Mouse (Mus musculus) intestine, postnatal 0 days (tissue): ENCODE results near the gene Arl6. TPM values are rescaled to one million over a fixed set of nuclear protein-coding genes. Genes with fewer than 3 reads are reported as not detected.

Experiments
- ATAC-seq: fragments of 200-750 bp; cut with Nextera tagmentation; 2 replicates; pipeline ENCODE4 v1.8.0; 2017; ENCODE audit warnings: mild to moderate bottlenecking, moderate TSS enrichment, moderate library complexity
- H3K27ac ChIP-seq: fragments of 300-500 bp; sonication (generic); 2 replicates; pipeline ENCODE4 v1.5.1; 2014; ENCODE audit warnings: mild to moderate bottlenecking, low read depth, low read length, moderate library complexity
- H3K27me3 ChIP-seq: fragments of 300-500 bp; sonication (generic); replicated peaks from 2 replicates; pipeline ENCODE4 v1.6.1; 2014; ENCODE audit warnings: low read length, mixed read lengths; ENCODE audit not compliant: control insufficient read depth, insufficient read depth
- H3K36me3 ChIP-seq: fragments of 300-500 bp; sonication (generic); 2 replicates; pipeline ENCODE4 v1.6.1; 2014; ENCODE audit warnings: mild to moderate bottlenecking, moderate library complexity; ENCODE audit not compliant: control insufficient read depth, insufficient read depth
- H3K4me1 ChIP-seq: fragments of 300-500 bp; sonication (generic); replicated peaks from 2 replicates; pipeline ENCODE4 v1.6.1; 2014; ENCODE audit warnings: antibody characterized with exemption, low read length, mixed read lengths; ENCODE audit not compliant: control insufficient read depth, insufficient read depth
- H3K4me2 ChIP-seq: fragments of 300-500 bp; sonication (generic); replicated peaks from 2 replicates; pipeline ENCODE4 v1.6.1; 2014; ENCODE audit warnings: low read depth, mild to moderate bottlenecking, moderate library complexity
- H3K4me3 ChIP-seq: fragments of 300-500 bp; sonication (generic); 2 replicates; pipeline ENCODE4 v1.5.1; 2014; ENCODE audit warnings: low read depth, low read length
- H3K9ac ChIP-seq: fragments of 300-500 bp; sonication (generic); 2 replicates; pipeline ENCODE4 v1.6.1; 2014; ENCODE audit warnings: mild to moderate bottlenecking, low read depth, low read length
- H3K9me3 ChIP-seq: fragments of 300-500 bp; sonication (generic); 2 replicates; pipeline ENCODE4 v1.6.1; 2016; ENCODE audit warnings: mixed run types; ENCODE audit not compliant: control insufficient read depth
- CTCF ChIP-seq: sonication (generic); IDR thresholded peaks from 2 replicates; pipeline ENCODE4 v1.5.1; 2016; ENCODE audit warnings: low read depth, mild to moderate bottlenecking, control low read depth, antibody characterized with exemption, moderate library complexity
- WGBS: fragments of 180-500 bp; shearing (Covaris S2); extraction: QIAGEN DNeasy Blood & Tissue Kit; methylation state at CpG from one replicate; pipeline ENCODE4 v1.1.7; 2014; 5-methylcytosine and 5-hydroxymethylcytosine counted together
- polyA plus RNA-seq: library from polyadenylated mRNA; unstranded; fragments of >200 nt; fragmentation: Nextera tagmentation; extraction: Ambion mirVana; gene quantifications from 2 replicates; pipeline ENCODE4 v1.2.1, GENCODE M21; 2015

Gene Arl6
- polyA plus RNA-seq, 1 experiment from 2014 or later = 9.9 TPM

GRCm38 (mm10) chr16:59588351-59589025 is 50.7 kb downstream of the Arl6 start:
- H3K27ac ChIP-seq = no peak overlapping the region
- no peak for ATAC-seq
- no peaks in the 10 kb centered on the region for H3K36me3 ChIP-seq
- no peaks in the 10 kb centered on the region for H3K27me3 ChIP-seq
- H3K4me2 ChIP-seq = no peak overlapping the region
- WGBS = 93% methylated on average over 13 of the region's 13 CpGs
- H3K4me1 ChIP-seq = no peaks in the 10 kb centered on the region
- H3K4me3 ChIP-seq = no peak overlapping the region
- no peak overlapping the region for H3K9ac ChIP-seq
- TF ChIP-seq CTCF = no peak
- H3K9me3 ChIP-seq = no peaks in the 10 kb centered on the region

DNA sequence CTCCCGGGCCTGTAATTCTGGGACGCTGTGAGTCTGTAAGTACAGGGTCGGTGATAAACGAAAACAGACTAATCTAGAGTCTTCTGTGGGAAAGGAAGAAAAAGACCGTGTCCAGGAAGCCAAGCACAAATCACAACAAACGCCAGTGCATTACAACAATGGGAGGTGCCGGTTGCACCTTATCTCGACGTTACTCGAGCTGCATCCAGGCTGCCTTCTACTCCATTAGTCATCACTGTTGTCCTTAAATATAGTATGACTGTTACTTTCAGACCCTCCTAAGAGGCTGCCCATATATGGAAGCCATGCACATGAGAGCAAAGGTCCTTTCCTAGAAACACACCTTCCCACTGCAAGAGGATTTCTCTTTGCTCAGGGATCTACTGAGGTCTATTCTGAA is 51.4 kb downstream of the Arl6 start:
- no peak overlapping the region for H3K4me3 ChIP-seq
- no peaks in the 10 kb centered on the region for H3K36me3 ChIP-seq
- TF ChIP-seq CTCF = no peak
- no peaks in the 10 kb centered on the region for H3K27me3 ChIP-seq
- ATAC-seq = 0 out of 2 replicates have a peak, but pooled peaks have one; percentile 25
- H3K9ac ChIP-seq = no peak overlapping the region
- WGBS = 63% methylated on average over 10 of the region's 10 CpGs
- no peak overlapping the region for H3K27ac ChIP-seq
- H3K9me3 ChIP-seq = no peaks in the 10 kb centered on the region
- no peak overlapping the region for H3K4me2 ChIP-seq
- no peaks in the 10 kb centered on the region for H3K4me1 ChIP-seq

DNA sequence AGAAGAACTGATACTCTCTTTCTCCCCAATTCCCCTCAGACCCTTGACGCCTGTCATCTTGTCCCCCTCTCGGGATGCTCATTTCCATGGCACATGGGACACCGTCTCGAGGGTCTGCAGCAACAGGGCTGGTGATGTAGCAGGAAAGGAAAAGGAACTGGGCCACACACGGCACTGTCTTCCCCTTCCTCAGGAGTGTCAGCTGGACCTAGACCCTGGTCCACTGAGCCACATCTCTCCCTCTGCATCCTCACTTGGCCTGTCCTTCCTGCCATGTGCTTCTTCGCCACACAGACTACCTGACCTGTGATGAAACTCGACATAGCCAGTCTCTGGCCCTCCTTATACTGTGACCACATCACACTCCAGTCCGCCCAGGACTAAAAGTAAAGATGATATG is 52.3 kb downstream of the Arl6 start:
- H3K27ac ChIP-seq = no peak overlapping the region
- ATAC-seq = no peak
- TF ChIP-seq CTCF = no peak
- no peaks in the 10 kb centered on the region for H3K36me3 ChIP-seq
- H3K9me3 ChIP-seq = no peaks in the 10 kb centered on the region
- no peak overlapping the region for H3K4me2 ChIP-seq
- 92% methylated on average over 8 of the region's 8 CpGs for WGBS
- no peak overlapping the region for H3K9ac ChIP-seq
- no peaks in the 10 kb centered on the region for H3K4me1 ChIP-seq
- H3K27me3 ChIP-seq = no peaks in the 10 kb centered on the region
- H3K4me3 ChIP-seq = no peak overlapping the region

- no peak for TF ChIP-seq CTCF
- ATAC-seq = 0 out of 2 replicates have a peak, but pooled peaks have one; percentile 31
- H3K9me3 ChIP-seq = no peaks in the 10 kb centered on the region
Observed at GRCm38 (mm10) chr16:59586276-59586675, 52.9 kb downstream of the Arl6 start.

DNA sequence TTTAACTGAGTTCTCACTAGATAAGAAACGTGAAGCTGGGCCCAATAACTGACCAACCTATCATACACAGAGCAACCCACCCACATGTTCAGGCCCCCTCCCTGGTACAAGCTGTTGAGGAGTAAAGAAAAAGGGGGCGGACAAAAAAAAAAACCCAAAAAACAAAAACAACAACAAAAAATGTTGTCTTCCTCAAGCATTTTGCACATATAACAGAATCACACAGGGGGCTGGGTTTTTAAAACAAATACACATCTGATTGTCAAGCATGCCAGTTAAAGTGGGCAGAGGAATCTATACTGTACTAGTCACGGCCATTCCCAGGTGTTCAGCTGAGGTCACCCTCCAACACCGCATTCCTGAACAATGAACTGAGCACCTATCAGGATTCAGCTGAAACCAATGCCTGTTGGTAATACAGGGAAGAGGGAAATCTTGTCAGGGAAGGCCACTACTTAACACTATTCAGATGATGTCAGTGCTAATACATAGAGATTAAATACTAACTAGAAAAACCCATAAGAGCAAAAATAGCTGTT is 53.4 kb downstream of the Arl6 start:
- no peak overlapping the region for H3K4me2 ChIP-seq
- no peak for TF ChIP-seq CTCF
- ATAC-seq = no peak
- H3K36me3 ChIP-seq = no peaks in the 10 kb centered on the region
- 87% methylated on average over 4 of the region's 4 CpGs for WGBS
- no peaks in the 10 kb centered on the region for H3K27me3 ChIP-seq
- H3K9ac ChIP-seq = no peak overlapping the region
- no peak overlapping the region for H3K27ac ChIP-seq
- no peaks in the 10 kb centered on the region for H3K4me1 ChIP-seq
- no peaks in the 10 kb centered on the region for H3K9me3 ChIP-seq
- no peak overlapping the region for H3K4me3 ChIP-seq

More at GRCm38 (mm10) chr16:59586276-59586675, 52.9 kb downstream of the Arl6 start:
- Histone ChIP-seq H3K9ac (no peak overlapping the region), H3K36me3 (no peaks in the 10 kb centered on the region), H3K27me3 (no peaks in the 10 kb centered on the region), H3K27ac (no peak overlapping the region), H3K4me2 (no peak overlapping the region), H3K4me3 (no peak overlapping the region), H3K4me1 (no peaks in the 10 kb centered on the region)
- 45% methylated on average over 6 of the region's 6 CpGs for WGBS

DNA sequence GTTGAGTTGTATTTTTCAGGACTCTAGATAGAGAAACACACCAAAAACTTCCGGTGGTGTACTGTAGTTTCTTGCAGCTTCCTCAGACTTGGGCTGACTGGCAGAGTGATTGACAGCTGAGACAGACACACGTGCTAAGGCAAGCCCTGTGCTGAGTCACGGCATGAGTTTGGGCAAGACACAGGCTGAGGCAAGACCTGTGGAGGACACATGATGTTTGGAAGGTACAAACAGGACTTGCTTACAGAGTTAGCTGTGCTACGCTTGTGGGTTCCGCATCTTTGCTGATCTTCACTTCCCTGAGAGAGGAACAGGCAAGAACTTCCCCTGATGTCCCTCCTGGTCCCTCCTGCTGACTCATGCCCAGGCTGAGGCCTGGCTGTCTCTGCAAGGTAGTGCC is 55.7 kb downstream of the Arl6 start:
- 84% methylated on average over 5 of the region's 5 CpGs for WGBS
- ATAC-seq = no peak

More for the DNA sequence above, 55.7 kb downstream of the Arl6 start:
- H3K36me3 ChIP-seq = no peaks in the 10 kb centered on the region
- no peak overlapping the region for H3K9ac ChIP-seq
- no peak overlapping the region for H3K4me3 ChIP-seq
- H3K4me1 ChIP-seq = no peaks in the 10 kb centered on the region
- no peaks in the 10 kb centered on the region for H3K9me3 ChIP-seq
- no peak for TF ChIP-seq CTCF
- H3K4me2 ChIP-seq = no peak overlapping the region
- no peaks in the 10 kb centered on the region for H3K27me3 ChIP-seq
- H3K27ac ChIP-seq = no peak overlapping the region
